Mouse (Mus musculus): ENCODE data around the gene Cyp2c38. TPM values are rescaled to one million over a fixed set of nuclear protein-coding genes. Genes with fewer than 3 reads are reported as not detected.
"Not testable (repeated sequence)": the region's sequence is repeated elsewhere in the genome, so short reads cannot be mapped to it uniquely, and the experiment has no call there.

Cyp2c38 gene
- 0.06 TPM in 1 of 2 replicates, not detected in the other for polyA plus RNA-seq (2012; rRNA removed)

DNA sequence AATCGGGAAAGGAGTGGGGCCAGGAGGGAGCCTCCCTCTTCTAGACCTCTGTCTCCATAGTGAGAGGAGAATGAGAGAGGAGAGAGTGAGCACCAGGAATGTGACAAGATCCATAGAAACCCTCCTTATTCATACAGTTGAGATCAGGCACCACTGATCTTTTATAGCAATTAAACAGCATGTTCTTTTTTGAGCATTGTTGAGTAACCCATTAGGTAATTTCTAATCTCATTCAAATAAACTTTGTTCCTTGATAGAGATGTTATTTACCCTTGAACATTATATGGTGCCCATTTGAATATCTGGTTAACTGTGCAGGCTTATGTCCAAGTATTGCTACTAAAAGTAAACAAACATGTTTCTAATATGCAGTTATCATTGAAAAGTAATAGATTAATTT lies at the start of gene Cyp2c38:
Gene Cyp2c38, minus strand, starts transcription at position 135 of the 400 bp plus-strand sequence.
- H3K27ac ChIP-seq (ENCODE audit: insufficient read depth, low read depth, low read length) = no peak within 1 kb of the TSS
- no peaks in the 10 kb centered on the region for H3K4me1 ChIP-seq (ENCODE audit: control insufficient read depth, insufficient read depth, low read length)
- no peaks in the 10 kb centered on the region for H3K27me3 ChIP-seq (replicated peaks; ENCODE audit: control insufficient read depth, insufficient read depth, low read length)
- 89% methylated on average over 1 of the region's 1 CpGs for WGBS
- DNase-seq = peak; percentile 7
- no peaks in the 10 kb centered on the region for H3K36me3 ChIP-seq (ENCODE audit: control insufficient read depth, insufficient read depth, low read length)
- TF ChIP-seq CTCF (conservative IDR thresholded peaks at IDR 0.05; ENCODE audit: insufficient read depth, insufficient read length, low read depth, low read length) (no peak), POLR2A (IDR thresholded peaks at IDR 0.05; ENCODE audit: low read depth, low read length) (no peak)
- H3K4me3 ChIP-seq (ENCODE audit: insufficient read depth, low read depth, low read length) = no peak within 1 kb of the TSS

DNA sequence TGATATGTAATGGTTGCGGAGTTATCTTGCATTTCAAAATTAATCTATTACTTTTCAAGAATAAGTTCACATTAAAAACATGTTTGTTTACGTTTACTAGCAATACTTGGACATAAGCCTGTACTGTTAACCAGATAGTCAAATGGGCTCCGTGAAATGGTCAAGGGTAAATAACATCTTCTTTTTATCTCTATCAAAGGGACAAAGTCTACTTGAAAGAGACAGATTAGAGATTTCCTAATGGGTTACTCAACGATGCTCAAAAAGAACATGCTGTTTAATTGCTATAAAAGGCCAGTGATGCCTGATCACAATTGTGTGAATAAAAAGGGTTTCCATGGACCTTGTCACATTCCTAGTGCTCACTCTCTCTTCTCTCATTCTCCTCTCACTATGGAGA lies 47.7 kb upstream of the Cyp2c38 start, which contains the start of gene Cyp2c39:
Gene Cyp2c39, plus strand, starts transcription at position 329 of the 400 bp plus-strand sequence.
- Histone ChIP-seq H3K4me1 (ENCODE audit: control insufficient read depth, insufficient read depth, low read length) (no peaks in the 10 kb centered on the region), H3K27ac (ENCODE audit: insufficient read depth, low read depth, low read length) (no peak within 1 kb of the TSS), H3K27me3 (replicated peaks; ENCODE audit: control insufficient read depth, insufficient read depth, low read length) (no peaks in the 10 kb centered on the region), H3K4me3 (ENCODE audit: insufficient read depth, low read depth, low read length) (no peak within 1 kb of the TSS), H3K36me3 (ENCODE audit: control insufficient read depth, insufficient read depth, low read length) (no peaks in the 10 kb centered on the region)
- WGBS = 83% methylated on average over 4 of the region's 4 CpGs
- TF ChIP-seq POLR2A (IDR thresholded peaks at IDR 0.05; ENCODE audit: low read depth, low read length) (no peak), CTCF (conservative IDR thresholded peaks at IDR 0.05; ENCODE audit: insufficient read depth, insufficient read length, low read depth, low read length) (no peak)
- no peak for DNase-seq

DNA sequence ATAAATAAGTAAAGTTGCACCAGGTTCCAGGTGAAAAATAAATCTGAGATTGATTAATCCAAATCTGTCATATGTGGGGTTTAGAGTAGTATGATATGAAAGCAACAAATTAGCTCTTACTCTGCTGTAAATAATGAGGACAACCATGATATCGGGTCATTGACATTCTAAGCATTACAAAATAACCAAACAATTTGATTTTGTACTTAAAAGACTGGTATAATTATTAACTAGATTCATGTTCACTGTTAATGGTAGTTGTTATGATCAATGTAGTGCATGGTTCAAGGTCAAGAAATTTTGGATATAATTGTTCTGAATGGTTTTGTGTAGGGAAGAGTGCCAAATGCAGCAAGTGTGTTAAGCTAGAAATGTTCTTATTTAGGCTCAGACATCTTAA lies 46.7 kb upstream of the Cyp2c38 start:
- WGBS = 74% methylated on average over 1 of the region's 1 CpGs
- no peaks in the 10 kb centered on the region for H3K36me3 ChIP-seq (ENCODE audit: control insufficient read depth, insufficient read depth, low read length)
- H3K27me3 ChIP-seq (replicated peaks; ENCODE audit: control insufficient read depth, insufficient read depth, low read length) = no peaks in the 10 kb centered on the region
- no peak for TF ChIP-seq POLR2A (IDR thresholded peaks at IDR 0.05; ENCODE audit: low read depth, low read length)
- no peak for TF ChIP-seq CTCF (conservative IDR thresholded peaks at IDR 0.05; ENCODE audit: insufficient read depth, insufficient read length, low read depth, low read length)
- H3K4me1 ChIP-seq (ENCODE audit: control insufficient read depth, insufficient read depth, low read length) = no peaks in the 10 kb centered on the region
- H3K4me3 ChIP-seq (ENCODE audit: insufficient read depth, low read depth, low read length) = no peak overlapping the region
- DNase-seq = no peak
- H3K27ac ChIP-seq (ENCODE audit: insufficient read depth, low read depth, low read length) = no peak overlapping the region

DNA sequence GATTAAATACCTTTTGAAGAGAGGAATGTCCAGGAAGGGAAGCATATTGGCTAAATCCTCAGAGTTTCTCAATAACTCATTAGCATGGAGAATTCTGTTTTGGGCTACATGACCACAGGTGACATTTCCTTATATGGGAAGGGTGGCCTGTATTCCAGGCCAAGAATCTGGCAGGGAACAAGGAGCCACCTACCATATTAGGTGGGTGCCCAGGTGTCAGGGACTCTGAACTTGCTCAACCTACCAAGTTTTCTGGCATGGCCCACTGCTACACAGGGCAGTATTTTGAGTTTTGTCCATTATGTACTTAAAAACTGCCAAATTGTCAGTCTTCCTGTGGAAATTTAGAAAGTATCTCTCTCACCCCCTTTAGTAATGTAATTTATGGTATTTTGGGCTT lies 43.5 kb upstream of the Cyp2c38 start:
- TF ChIP-seq POLR2A (IDR thresholded peaks at IDR 0.05; ENCODE audit: low read depth, low read length) (no peak), CTCF (conservative IDR thresholded peaks at IDR 0.05; ENCODE audit: insufficient read depth, insufficient read length, low read depth, low read length) (no peak)
- H3K36me3 ChIP-seq (ENCODE audit: control insufficient read depth, insufficient read depth, low read length) = no peaks in the 10 kb centered on the region
- no peaks in the 10 kb centered on the region for H3K27me3 ChIP-seq (replicated peaks; ENCODE audit: control insufficient read depth, insufficient read depth, low read length)
- H3K4me3 ChIP-seq (ENCODE audit: insufficient read depth, low read depth, low read length) = no peak overlapping the region
- no peak for DNase-seq
- H3K27ac ChIP-seq (ENCODE audit: insufficient read depth, low read depth, low read length) = no peak overlapping the region
- H3K4me1 ChIP-seq (ENCODE audit: control insufficient read depth, insufficient read depth, low read length) = no peaks in the 10 kb centered on the region

DNA sequence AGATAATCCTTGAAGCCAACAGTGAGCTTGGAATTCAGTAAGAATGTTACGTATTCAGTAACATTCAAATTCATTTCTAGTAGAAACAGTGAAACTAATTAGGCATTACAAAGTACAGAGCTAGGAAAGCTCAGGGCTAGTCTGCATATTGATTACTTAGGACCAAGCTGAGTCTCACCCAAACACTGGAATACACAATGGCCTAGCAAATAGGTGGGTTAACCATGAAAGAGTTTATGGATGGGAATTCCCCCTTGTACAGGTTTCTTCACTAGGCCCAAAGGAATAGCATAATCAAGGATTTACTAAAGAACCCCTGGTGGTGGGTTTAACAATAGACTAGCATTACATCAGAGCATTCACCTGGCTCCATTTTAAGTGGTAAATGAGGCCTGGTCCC lies 21.1 kb upstream of the Cyp2c38 start:
- H3K36me3 ChIP-seq (ENCODE audit: control insufficient read depth, insufficient read depth, low read length); H3K4me1 ChIP-seq (ENCODE audit: control insufficient read depth, insufficient read depth, low read length); DNase-seq; H3K4me3 ChIP-seq (ENCODE audit: insufficient read depth, low read depth, low read length); H3K27ac ChIP-seq (ENCODE audit: insufficient read depth, low read depth, low read length); H3K27me3 ChIP-seq (replicated peaks; ENCODE audit: control insufficient read depth, insufficient read depth, low read length): not testable (repeated sequence)
- 98% methylated on average over 1 of the region's 1 CpGs for WGBS

DNA sequence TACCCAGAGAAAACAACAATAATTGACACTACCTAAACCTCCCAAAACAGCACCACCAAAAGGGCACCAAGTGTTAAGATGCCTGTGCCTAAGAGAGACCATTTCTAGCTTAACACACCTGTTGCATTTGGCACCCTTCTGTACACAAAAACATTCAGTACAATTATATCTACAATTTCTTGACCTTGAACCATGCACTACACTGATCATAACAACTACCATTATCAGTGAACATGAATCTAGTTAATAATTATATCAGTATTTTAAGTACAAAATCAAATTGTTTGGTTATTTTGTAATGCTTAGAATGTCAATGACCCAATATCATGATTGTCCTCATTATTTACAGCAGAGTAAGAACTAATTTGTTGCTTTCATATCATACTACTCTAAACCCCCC lies 1.0 kb upstream of the Cyp2c38 start:
- Histone ChIP-seq H3K4me3 (ENCODE audit: insufficient read depth, low read depth, low read length) (no peak overlapping the region), H3K27me3 (replicated peaks; ENCODE audit: control insufficient read depth, insufficient read depth, low read length) (no peaks in the 10 kb centered on the region), H3K36me3 (ENCODE audit: control insufficient read depth, insufficient read depth, low read length) (no peaks in the 10 kb centered on the region), H3K4me1 (ENCODE audit: control insufficient read depth, insufficient read depth, low read length) (no peaks in the 10 kb centered on the region), H3K27ac (ENCODE audit: insufficient read depth, low read depth, low read length) (no peak overlapping the region)
- no peak for DNase-seq
- TF ChIP-seq CTCF (conservative IDR thresholded peaks at IDR 0.05; ENCODE audit: insufficient read depth, insufficient read length, low read depth, low read length) (no peak), POLR2A (IDR thresholded peaks at IDR 0.05; ENCODE audit: low read depth, low read length) (no peak)

Other genes starting within 250 kb of the Cyp2c38 start
- 0.08 TPM in 1 of 2 replicates, not detected in the other for gene Cyp2c29, start 193.7 kb downstream of the Cyp2c38 start, polyA plus RNA-seq (2012; rRNA removed)
- not detected in 2 replicates for gene Cyp2c39, start 47.8 kb upstream of the Cyp2c38 start, polyA plus RNA-seq (2012; rRNA removed)
- not detected in 2 replicates for gene Cyp2c67, start 186.0 kb upstream of the Cyp2c38 start, polyA plus RNA-seq (2012; rRNA removed)